Mouse (Mus musculus) forelimb bud, embryonic 11.5 days (tissue): ENCODE results near the gene Tmprss6.

ENCODE experiments used
- DNase-seq: peaks from one replicate; pipeline ENCODE4 v3.0.0-alpha.2; 2012; ENCODE audit warnings: low read depth, low spot score

Tmprss6 gene

DNA sequence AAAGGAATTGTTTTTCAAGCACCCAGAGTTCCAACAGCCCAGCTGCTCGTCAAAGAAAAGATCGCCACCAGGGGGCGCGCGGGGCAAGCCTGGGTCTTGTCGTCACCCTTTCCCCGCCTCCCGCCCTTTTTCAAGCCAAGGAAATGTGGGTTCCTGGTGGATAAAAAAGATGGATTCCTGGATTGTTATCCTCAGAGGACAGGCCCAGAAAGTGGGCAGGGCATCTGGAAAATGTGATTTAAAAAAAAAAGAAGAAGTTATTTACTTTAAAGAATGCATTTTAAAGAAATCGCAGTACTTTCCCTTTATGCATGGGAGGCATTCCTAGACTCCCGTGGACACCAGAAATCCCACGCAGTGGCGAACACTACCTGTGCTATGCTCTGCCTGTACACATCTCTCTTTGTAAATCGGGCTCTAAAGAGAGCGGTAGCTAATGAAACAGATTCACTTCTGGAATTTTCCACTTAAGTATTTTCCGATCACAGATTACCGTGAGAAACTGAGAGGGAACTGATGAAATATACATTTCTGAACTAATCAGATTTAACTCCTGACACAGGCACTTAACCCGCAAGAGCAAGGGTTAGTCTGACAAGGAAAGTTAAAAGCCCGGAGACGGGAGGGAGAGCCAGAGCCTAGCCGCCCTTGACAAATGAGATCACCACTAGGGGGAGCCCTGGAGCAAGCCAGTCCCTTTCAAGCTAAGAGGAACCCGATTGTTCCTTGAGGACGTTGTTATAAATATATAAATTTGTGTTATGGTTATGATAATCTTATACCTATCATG is 20.5 kb downstream of the Tmprss6 start:
- DNase-seq: peak; percentile 91

DNA sequence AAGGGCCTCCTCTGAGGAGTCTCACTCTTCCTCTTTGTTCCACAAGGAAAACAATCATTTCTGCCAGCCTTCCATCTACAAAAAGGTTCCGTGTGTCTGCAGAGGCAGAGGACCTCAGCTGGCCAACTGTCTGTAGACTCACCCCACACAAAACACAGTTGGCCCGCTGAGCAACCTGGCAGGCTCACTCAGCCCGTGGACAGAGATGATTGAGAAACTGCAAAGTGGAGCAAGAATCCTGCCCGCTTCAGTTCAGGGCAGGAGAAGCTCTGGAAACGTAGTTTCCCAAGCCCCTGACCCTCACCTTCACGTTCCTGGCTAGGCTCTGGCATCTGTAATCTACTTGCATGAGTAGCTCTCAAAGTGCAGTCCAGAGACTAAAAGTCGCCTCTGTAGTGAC is 21.3 kb downstream of the Tmprss6 start:
- no peak for DNase-seq

DNA sequence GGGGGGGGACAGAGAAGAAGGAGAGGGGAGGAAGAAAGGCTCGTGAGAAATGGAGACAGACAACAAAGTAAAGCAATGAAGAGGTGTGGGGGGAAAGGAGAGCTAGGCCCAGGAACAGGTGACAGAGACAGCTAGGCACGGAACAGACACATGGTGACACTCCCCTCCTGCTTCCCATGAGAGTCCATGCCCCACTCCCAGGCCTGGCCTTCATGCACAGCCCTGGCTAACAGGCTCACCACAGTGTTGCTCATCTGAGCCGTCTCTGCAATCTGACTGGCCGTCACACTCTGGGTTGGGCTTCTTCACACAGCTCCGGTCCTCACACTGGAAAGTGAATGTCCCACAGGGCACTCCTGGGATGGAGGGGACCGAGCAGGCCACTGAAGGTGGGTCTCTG is 24.6 kb downstream of the Tmprss6 start:
- no peak for DNase-seq

DNA sequence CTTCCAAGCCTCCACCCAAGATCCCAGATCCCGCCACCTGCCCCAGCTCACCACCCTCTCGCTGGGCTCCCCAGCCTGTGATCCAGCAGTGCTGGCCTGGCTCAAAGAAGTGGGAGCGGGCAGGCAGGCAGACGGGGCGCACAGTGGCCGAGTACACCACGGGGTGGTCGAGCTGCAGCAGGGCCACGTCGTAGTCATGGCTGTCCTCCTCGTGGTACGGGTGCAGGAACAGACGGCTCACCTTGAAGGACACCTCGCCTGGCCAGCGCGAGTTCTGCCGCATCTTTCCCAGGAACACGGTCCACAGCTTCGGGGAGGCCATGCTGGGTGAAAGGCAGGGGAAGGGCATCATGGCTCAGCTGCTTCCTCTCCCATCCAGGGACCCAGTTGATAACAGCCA is 26.2 kb downstream of the Tmprss6 start:
- no peak for DNase-seq

DNA sequence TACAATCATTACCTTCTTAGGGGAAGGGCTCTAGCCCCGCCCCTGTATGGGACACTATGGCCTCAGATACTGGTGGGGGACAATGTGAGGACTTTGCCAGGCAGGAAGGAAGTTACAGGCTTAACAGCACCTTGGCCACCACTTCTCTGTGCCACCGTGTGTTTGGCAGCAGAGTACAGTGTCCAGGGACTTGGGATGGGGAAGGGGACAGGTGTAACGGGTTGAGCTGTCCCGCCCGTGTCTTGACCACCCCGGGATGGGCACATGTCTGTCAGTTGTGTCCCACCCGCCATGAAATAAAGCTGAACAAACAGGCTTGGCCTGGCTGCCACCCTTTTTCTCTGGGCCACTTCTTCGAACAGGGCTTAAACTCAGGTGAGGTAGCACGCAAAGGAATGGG is 29.5 kb downstream of the Tmprss6 start:
- DNase-seq: no peak

DNA sequence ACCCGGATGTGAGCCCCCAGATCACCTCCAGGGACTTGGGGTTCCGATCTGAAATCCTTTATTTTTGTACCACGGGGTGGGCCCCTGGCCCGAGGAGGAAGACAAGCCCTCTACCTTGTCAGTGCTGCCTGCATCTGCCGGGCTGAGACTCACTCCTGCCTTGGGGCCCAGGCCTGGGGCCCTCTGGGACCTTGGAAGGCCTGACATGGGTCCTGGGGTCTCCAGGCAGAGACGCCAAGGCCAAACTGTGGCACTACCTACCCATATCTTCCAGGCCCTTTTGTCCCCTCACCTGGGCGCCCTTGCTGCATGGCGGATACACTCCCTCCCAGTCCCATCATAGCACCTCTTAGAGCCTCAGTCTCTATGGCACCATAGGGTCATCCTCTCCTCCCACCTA is 29.9 kb downstream of the Tmprss6 start:
- DNase-seq: no peak

DNA sequence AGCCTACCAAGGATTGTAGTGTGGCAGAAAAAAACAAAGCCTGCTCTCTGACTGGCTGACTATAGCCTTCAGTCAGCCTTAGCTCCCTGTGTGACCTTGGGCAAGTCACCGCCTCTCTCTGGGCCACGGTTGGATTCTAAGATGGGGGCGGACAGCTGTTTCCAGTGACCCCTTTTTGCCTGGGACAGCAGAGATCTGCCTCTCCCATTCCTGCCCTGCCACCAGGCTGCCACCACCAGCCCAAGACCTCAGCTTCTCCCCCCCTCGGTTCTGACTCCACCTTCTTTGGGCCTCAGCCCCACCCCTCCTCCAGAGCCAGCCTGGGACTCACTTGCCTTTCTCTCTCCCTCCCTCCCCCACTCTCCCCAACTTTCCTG is 30.4 kb downstream of the Tmprss6 start:
- no peak for DNase-seq

DNA sequence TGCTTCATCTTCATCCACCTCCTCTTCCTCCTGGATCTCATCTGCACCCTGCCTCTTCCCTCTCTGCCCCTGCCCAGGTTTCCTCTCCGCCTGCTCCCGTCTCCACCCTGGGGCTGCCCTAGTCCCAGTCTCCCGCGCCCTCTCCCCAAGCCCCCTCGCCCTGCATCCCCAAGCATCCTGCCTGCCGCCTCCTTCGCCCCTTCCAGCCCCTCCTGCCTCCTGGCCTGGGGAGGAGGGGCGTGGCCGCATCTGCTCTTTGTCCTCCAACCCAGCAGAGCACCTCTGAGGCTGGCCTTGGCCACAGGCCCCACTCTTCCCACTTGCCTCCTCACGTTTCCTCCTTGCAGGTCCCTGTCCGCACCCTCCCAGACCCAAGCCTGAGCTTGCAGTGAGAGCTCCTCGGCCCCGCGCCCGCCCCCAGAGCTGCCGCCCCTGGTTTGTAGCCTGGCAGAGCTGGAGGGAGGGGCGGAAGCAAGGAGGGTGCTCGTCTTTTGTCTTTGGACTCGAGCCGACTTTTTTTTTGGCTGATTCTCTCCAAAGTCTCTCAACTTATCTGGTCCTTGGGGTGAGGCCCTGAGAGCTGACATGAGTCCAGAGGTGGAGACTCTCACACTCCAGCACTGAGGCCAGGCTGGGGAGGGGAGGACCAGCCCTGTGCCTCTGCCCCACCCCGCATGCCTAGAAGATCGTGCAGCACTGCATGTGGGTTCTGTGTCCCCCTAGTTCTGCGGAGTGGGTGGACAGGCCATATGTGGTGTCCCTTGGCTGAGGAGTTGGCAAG is 31.0 kb downstream of the Tmprss6 start:
- DNase-seq: no peak

DNA sequence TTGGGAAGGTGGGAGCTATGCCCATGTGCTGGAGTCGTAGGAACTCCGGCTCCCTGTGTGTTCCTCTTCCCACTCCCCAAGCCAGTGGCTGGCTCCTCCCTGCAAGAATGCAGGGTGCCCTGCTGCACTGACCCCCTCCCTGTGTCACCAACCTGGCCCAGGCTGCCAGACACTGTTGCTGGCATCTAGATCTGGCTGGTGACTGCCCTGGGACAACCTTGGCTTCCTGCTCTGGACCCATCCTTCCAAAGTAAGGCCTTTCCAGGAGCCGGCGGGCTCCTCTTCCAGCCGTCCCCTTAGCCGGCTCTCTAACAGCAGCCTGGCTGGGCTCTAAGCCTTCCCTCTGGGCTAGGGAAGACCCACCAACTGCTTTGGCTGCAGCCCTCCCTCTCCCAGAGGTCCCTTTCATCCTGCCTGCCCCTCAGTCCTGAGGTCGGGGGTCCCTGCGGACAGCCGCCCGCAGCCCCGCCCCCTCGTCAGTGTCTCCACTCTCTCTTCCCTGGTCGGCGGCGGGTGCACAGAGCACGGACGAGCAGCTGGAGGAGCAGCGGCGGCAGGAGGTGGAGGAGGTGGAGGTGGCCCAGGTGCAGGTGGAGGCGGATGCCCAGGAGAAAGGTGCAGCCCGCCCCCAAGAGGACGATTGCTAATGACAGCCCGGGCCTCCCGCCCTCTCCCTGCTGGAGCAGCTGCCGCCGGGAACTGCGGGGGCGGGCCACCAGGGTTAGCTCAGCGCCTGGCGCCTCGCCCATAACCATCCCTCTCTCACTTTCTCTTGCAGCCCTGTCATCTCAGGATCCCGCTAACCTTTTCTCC is 31.8 kb downstream of the Tmprss6 start:
- DNase-seq: peak; percentile 24

DNA sequence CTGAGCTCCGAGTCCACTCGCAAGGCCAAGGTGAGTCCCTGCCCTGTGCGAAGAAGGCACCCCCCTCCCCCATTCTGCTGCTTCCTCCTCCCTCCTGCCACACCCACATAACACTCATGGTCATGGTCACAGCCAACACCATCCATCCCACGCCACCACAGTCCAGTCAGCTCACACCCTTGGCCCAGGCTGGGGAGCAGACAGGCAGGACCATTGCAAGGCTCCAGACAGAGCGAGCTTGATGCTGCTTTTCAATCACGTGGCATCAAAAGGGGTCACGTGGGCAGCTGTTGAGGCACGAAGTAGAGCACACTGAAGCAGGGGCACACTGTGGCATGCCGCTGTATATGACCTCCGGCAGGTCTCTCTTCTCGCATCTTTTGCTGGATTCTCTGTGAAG is 32.8 kb downstream of the Tmprss6 start:
- no peak for DNase-seq

DNA sequence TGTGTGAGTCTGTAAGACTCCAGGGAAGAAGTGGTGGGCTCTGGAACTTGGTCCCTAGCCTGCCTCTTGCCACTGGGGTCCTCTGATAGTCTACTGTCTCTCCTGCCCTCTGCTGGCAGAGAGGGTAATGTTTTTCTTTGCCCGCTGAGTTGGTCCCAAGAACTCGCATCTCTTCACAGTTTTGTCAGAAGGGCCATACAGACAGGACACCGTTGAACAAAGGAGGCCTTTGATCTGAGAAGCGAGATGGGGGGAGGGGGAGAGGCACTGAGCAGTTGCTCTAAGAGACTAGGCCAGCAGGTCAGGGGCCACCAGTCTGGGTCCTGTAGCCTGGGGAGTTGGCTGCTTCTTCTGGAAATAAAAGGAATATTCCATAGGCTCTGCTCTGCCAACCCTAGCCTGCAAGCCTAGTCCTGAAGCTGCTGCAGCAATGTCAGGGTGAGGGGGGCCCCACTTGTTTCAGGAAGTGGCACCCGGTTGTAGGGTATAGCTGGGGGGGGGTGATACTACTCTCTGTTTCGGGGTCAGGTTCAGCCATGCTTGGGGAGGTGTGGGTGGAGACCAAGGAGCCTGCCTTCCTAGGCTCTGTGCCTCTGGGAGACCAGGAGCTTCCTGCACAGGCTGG is 33.4 kb downstream of the Tmprss6 start:
- DNase-seq: peak; percentile 48

DNA sequence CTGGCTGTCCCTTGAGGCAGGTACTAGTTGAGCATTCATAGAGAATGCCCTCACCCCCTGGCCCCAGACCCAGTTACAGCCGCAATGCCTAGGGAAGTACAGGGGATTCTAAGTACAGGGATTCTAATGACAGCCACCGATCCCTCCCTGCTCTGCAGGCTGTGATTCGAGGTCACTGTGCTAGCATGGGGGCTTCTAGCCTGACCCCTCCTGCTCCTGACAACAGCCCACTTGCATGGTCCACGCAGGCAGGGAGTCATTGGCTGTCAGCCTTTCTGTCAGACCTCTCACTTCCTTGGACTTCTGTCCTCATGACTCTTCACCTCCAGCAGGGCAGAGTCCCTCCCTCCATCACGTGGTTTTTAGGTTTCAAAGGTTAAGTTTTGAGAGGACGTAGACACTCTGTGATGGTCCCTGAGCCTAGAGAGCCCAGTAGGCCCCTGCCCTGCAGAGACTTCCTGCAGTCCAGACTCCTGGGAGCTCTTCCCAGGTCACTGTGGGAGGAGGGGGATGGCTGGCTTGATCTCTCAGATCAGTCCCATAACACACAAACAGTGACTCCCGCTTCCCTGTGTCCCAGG is 36.8 kb downstream of the Tmprss6 start:
- DNase-seq: no peak

DNA sequence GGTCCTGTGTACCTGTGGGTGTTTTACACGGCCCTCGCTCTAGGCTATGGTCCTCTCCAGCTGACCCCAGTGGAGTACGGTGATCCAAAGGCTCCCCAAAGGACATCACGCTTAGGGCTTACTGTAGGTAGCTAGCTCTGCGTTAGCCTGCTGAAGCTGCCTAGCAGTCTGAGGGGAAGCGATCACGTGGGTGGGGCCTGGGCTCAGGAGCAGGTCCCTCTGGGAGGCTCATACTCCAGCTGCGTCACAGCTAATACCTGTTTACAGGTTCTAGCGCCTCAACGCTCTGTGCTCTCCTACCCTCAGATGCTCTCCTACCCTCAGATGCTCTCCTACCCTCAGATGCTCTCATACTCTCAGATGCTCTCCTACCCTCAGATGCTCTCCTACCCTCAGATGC is 37.6 kb downstream of the Tmprss6 start:
- DNase-seq: no peak

DNA sequence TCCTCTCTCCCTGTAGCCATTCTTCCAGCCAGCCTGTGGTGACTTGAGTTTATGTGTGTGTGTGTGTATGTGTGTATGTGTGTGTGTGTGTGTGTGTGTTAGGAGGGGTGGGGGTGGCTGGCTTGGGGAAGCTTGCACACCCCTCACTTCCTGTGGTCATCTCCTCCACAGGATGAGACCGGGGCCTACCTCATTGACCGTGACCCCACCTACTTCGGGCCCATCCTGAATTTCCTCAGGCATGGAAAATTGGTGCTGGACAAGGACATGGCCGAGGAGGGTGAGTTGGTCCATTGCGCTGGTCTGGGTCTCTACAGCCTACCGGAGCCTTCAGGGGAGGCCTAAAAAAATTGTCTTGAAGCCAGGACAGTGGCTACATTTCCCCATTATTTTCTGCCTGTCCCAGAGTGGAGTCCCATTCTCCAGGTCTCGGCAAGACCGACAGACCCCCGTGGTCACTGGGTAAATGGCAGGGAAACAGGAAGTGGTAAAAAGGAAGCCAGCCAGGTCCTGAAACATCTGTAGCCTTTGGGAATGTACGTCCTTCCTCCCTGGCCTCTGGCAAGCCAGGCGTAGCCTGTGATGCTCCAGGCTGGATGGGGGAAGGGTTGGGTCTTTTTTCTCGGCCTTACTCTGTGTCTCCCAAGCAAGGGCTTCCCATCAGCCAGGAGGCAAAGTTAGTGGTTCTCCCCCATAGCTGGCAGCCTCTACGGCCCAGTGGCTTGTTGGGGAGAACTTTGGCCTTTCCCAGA is 38.4 kb downstream of the Tmprss6 start:
- no peak for DNase-seq

DNA sequence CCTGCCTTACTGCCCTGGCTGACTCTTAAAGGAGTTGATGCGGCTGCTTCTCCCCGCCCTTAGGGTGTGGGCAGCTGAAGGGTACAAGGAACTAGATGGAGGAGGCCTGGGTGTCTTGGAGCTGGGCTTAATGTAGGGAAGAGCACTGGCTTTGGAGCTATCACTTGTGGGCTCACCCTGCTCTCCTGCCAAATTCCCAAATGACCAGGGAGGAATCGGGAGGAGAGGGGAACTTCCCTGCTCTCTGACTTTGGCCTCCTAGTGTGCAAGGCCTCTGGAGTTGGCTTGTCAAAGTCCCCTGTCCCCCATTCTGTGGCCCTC is 39.3 kb downstream of the Tmprss6 start:
- DNase-seq: no peak

DNA sequence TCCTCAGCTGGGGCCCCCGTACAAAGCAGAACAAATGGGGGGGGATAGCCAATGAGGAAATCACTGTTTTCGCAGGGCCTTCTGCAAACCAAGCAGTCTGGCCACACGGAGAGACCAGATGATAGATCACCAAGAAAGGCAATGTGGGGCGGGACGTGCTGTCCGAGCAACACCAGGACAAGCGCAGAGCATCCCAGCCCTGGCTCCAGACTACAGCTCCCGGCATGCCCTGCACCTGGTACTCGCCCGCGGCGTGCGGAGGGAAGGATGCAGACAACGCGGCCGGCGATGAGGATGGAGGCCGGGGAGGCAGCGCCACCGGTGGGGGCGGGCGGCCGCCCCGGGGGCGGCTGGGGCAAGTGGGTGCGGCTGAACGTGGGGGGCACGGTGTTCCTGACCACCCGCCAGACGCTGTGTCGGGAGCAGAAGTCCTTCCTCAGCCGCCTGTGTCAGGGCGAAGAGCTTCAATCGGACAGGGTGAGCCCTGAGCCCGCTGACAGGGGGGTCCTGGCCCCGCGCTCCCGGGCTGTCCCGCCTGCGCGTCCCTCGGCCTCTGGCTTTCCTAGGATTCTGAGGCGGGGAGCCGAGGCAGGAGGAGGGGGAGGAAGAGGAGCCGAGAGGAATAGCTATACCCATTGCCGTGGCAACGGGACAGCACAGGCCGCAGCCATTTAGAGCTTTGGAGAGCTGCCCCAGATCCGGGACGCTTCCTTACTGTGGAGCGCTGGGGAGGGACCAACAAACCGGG is 39.9 kb downstream of the Tmprss6 start, which contains the start of gene Kctd17:
TSS of gene Kctd17 (plus strand) at position 174 of the 748 bp plus-strand sequence.
- DNase-seq: peak; percentile 49

DNA sequence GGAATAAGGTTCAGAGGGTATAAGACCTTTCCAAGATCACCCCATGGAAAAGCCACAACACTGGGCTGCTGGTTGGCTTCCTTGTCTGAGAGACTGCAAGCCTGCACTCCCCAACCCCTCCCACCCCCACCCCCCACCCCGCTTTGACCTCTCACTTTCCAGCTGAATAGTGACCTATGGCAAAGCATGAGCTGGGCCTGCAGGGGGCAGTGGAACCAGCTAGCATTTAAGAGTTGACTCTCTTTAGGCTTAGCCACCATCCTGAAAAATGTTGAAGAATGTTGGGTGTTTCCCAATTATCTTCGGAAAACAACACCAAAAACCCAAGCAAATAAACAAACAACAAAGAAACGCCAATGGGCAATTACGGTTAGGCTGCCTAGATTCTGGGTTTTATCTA is 43.2 kb downstream of the Tmprss6 start:
- no peak for DNase-seq

DNA sequence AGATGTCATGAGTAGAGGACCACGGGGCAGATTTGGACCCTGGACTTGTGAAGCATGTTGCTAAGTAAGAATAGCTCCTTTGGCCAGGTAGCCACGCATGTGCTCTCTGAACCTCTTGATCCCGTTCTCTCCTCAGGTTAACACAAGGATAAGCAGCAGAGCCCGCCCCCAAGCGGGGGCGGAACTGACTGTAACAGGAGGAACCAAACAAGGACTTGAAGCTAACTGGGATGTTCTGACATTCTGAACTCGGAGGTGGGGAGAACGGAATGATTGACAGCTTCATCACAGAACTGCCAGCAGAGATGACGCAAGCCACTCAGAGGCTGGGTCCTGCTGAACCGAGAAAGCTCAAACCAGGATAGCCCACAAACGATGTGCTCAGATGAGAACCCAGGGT is 43.9 kb downstream of the Tmprss6 start:
- no peak for DNase-seq

DNA sequence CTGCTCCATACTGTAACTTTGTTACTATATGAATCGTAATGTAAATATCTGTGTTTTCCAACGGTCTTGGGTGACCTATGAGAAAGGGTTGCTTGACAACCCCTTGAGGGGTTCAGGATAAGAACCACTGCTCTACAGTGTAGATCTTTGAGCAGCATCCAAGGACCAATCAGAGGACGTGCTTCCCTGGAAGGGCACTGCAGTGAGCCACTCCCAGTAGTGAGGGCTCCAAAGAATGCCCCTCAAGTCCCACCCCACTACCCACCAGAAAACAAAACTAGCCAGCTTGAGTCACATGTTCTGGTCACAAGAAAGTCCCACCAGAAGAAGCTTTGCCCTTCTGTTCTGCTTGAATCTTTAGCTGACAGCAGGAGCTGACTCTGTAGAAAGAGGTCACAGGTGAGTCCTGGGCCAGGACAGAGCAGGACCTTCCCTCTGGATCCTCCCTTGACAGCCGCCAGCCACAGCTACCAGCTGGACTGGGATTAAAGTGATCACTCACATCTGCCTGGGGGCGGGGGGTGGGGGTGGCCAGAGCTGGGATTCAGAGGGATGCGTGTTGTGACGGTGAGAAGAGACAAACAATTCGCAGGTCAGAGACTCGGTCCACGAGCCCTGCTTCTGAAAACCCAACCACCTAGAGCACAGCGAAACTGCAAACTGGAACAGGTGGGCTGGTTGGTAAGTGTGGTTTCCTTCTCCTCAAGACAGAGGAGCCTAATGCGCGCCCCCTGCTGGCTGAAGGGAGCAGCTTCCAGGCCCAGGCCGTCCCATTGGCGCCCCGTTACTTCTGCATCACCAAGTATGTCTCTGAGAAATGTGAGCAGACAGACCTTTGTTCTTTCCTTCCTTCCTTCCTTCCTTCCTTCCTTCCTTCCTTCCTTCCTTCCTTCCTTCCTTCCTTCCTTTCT is 46.1 kb downstream of the Tmprss6 start:
- peak; percentile 70 for DNase-seq
